Mouse (Mus musculus): ENCODE results near the gene Agap1. TPM values are rescaled to one million over a fixed set of nuclear protein-coding genes. Genes with fewer than 3 reads are reported as not detected.

Agap1 gene
- polyA plus RNA-seq, 1 experiment from 2014 or later: 23.1 TPM

- Histone ChIP-seq H3K9ac (replicated peaks) (no peak overlapping the region), H3K27me3 (no peaks in the 10 kb centered on the region)
- WGBS: 75% methylated on average over 5 of the region's 5 CpGs
These were observed 246.6 kb downstream of the Agap1 start for GRCm38 (mm10) chr1:89701162-89701730.

GRCm38 (mm10) chr1:89703294-89703693 lies 248.7 kb downstream of the Agap1 start:
- WGBS: 8% methylated on average over 13 of the region's 13 CpGs
- H3K36me3 ChIP-seq: peaks cover 9% of the 10 kb centered on the region; the same call in 1 of the 2 replicates
- no peak overlapping the region for H3K9ac ChIP-seq (replicated peaks)
- no peak overlapping the region for H3K4me3 ChIP-seq (replicated peaks)
- H3K9me3 ChIP-seq: no peaks in the 10 kb centered on the region
- H3K4me1 ChIP-seq (replicated peaks): peaks cover 41% of the 10 kb centered on the region
- no peaks in the 10 kb centered on the region for H3K27me3 ChIP-seq
- H3K4me2 ChIP-seq: no peak overlapping the region
- no peak for ATAC-seq (ENCODE audit: insufficient number of reproducible peaks, insufficient read depth, low FRiP score, low TSS enrichment, low read depth)
- H3K27ac ChIP-seq: no peak overlapping the region

More at GRCm38 (mm10) chr1:89701162-89701730, 246.6 kb downstream of the Agap1 start:
- Histone ChIP-seq H3K9me3 (no peaks in the 10 kb centered on the region), H3K27ac (no peak overlapping the region), H3K36me3 (peaks cover 10% of the 10 kb centered on the region; the same call in 1 of the 2 replicates), H3K4me2 (no peak overlapping the region), H3K4me1 (replicated peaks) (peaks cover 32% of the 10 kb centered on the region), H3K4me3 (replicated peaks) (no peak overlapping the region)
- ATAC-seq (ENCODE audit: insufficient number of reproducible peaks, insufficient read depth, low FRiP score, low TSS enrichment, low read depth): no peak

GRCm38 (mm10) chr1:89705670-89706069 lies 251.1 kb downstream of the Agap1 start:
- H3K9ac ChIP-seq (replicated peaks): no peak overlapping the region
- H3K27ac ChIP-seq: no peak overlapping the region
- H3K9me3 ChIP-seq: no peaks in the 10 kb centered on the region
- H3K4me3 ChIP-seq (replicated peaks): no peak overlapping the region
- H3K36me3 ChIP-seq: 0 out of 2 replicates have a peak, but pooled peaks cover 2% of the 10 kb centered on the region
- peaks cover 58% of the 10 kb centered on the region for H3K4me1 ChIP-seq (replicated peaks)
- no peaks in the 10 kb centered on the region for H3K27me3 ChIP-seq
- ATAC-seq (ENCODE audit: insufficient number of reproducible peaks, insufficient read depth, low FRiP score, low TSS enrichment, low read depth): no peak
- H3K4me2 ChIP-seq: no peak overlapping the region
- 89% methylated on average over 6 of the region's 6 CpGs for WGBS

- no peaks in the 10 kb centered on the region for H3K36me3 ChIP-seq
- no peak overlapping the region for H3K4me3 ChIP-seq (replicated peaks)
- H3K4me2 ChIP-seq: no peak overlapping the region
- no peak overlapping the region for H3K27ac ChIP-seq
- no peak for ATAC-seq (ENCODE audit: insufficient number of reproducible peaks, insufficient read depth, low FRiP score, low TSS enrichment, low read depth)
- H3K9me3 ChIP-seq: no peaks in the 10 kb centered on the region
- 93% methylated on average over 2 of the region's 2 CpGs for WGBS
- H3K4me1 ChIP-seq (replicated peaks): peaks cover 61% of the 10 kb centered on the region
- H3K27me3 ChIP-seq: no peaks in the 10 kb centered on the region
- no peak overlapping the region for H3K9ac ChIP-seq (replicated peaks)
These were observed 252.3 kb downstream of the Agap1 start for GRCm38 (mm10) chr1:89706862-89707261.

- 37% methylated on average over 15 of the region's 15 CpGs for WGBS
- H3K9ac ChIP-seq (replicated peaks): no peak overlapping the region
- peaks cover 52% of the 10 kb centered on the region for H3K4me1 ChIP-seq (replicated peaks)
- H3K27ac ChIP-seq: no peak overlapping the region
- H3K4me2 ChIP-seq: no peak overlapping the region
- H3K4me3 ChIP-seq (replicated peaks): no peak overlapping the region
- no peaks in the 10 kb centered on the region; the same call in 1 of the 2 replicates for H3K36me3 ChIP-seq
- H3K27me3 ChIP-seq: no peaks in the 10 kb centered on the region
- ATAC-seq (ENCODE audit: insufficient number of reproducible peaks, insufficient read depth, low FRiP score, low TSS enrichment, low read depth): no peak
- no peaks in the 10 kb centered on the region for H3K9me3 ChIP-seq
These were observed 253.3 kb downstream of the Agap1 start for GRCm38 (mm10) chr1:89707756-89708480.

- WGBS: 83% methylated on average over 5 of the region's 5 CpGs
- Histone ChIP-seq H3K4me1 (replicated peaks) (peaks cover 53% of the 10 kb centered on the region), H3K9me3 (no peaks in the 10 kb centered on the region), H3K9ac (replicated peaks) (no peak overlapping the region), H3K4me2 (no peak overlapping the region), H3K27ac (no peak overlapping the region), H3K36me3 (no peaks in the 10 kb centered on the region; the same call in 1 of the 2 replicates), H3K4me3 (replicated peaks) (no peak overlapping the region), H3K27me3 (peaks cover 7% of the 10 kb centered on the region; the same call in 1 of the 2 replicates)
- ATAC-seq (ENCODE audit: insufficient number of reproducible peaks, insufficient read depth, low FRiP score, low TSS enrichment, low read depth): no peak
These were observed 255.2 kb downstream of the Agap1 start for GRCm38 (mm10) chr1:89709824-89710223.

GRCm38 (mm10) chr1:89713681-89714080 lies 259.1 kb downstream of the Agap1 start:
- H3K9ac ChIP-seq (replicated peaks): no peak overlapping the region
- no peak overlapping the region for H3K4me2 ChIP-seq
- H3K27ac ChIP-seq: no peak overlapping the region
- H3K4me3 ChIP-seq (replicated peaks): no peak overlapping the region
- H3K4me1 ChIP-seq (replicated peaks): peaks cover 59% of the 10 kb centered on the region
- 28% methylated on average over 5 of the region's 5 CpGs for WGBS
- no peaks in the 10 kb centered on the region for H3K9me3 ChIP-seq
- no peak for ATAC-seq (ENCODE audit: insufficient number of reproducible peaks, insufficient read depth, low FRiP score, low TSS enrichment, low read depth)
- no peaks in the 10 kb centered on the region; the same call in 1 of the 2 replicates for H3K36me3 ChIP-seq
- H3K27me3 ChIP-seq: peaks cover 7% of the 10 kb centered on the region; the same call in 1 of the 2 replicates

GRCm38 (mm10) chr1:89714165-89714980 lies 259.8 kb downstream of the Agap1 start:
- no peak for ATAC-seq (ENCODE audit: insufficient number of reproducible peaks, insufficient read depth, low FRiP score, low TSS enrichment, low read depth)
- Histone ChIP-seq H3K27ac (no peak overlapping the region), H3K36me3 (no peaks in the 10 kb centered on the region; the same call in 1 of the 2 replicates), H3K9me3 (no peaks in the 10 kb centered on the region), H3K4me1 (replicated peaks) (peaks cover 59% of the 10 kb centered on the region), H3K27me3 (peaks cover 7% of the 10 kb centered on the region; the same call in 1 of the 2 replicates), H3K9ac (replicated peaks) (no peak overlapping the region), H3K4me3 (replicated peaks) (no peak overlapping the region), H3K4me2 (no peak overlapping the region)
- WGBS: 26% methylated on average over 18 of the region's 18 CpGs

- no peak overlapping the region for H3K4me3 ChIP-seq (replicated peaks)
- no peak for ATAC-seq (ENCODE audit: insufficient number of reproducible peaks, insufficient read depth, low FRiP score, low TSS enrichment, low read depth)
- H3K9me3 ChIP-seq: no peaks in the 10 kb centered on the region
- H3K27ac ChIP-seq: no peak overlapping the region
- WGBS: 91% methylated on average over 2 of the region's 2 CpGs
- no peak overlapping the region for H3K9ac ChIP-seq (replicated peaks)
- no peaks in the 10 kb centered on the region; the same call in 1 of the 2 replicates for H3K36me3 ChIP-seq
- H3K4me2 ChIP-seq: no peak overlapping the region
- H3K27me3 ChIP-seq: peaks cover 7% of the 10 kb centered on the region; the same call in 1 of the 2 replicates
- H3K4me1 ChIP-seq (replicated peaks): peaks cover 47% of the 10 kb centered on the region
These were observed 261.6 kb downstream of the Agap1 start for GRCm38 (mm10) chr1:89716234-89716633.

- no peak overlapping the region for H3K9ac ChIP-seq (replicated peaks)
These were observed 262.5 kb downstream of the Agap1 start for GRCm38 (mm10) chr1:89717100-89717499.

More at GRCm38 (mm10) chr1:89717100-89717499, 262.5 kb downstream of the Agap1 start:
- Histone ChIP-seq H3K9me3 (no peaks in the 10 kb centered on the region), H3K27ac (no peak overlapping the region), H3K27me3 (peaks cover 7% of the 10 kb centered on the region; the same call in 1 of the 2 replicates), H3K4me1 (replicated peaks) (peaks cover 45% of the 10 kb centered on the region), H3K4me2 (no peak overlapping the region), H3K36me3 (no peaks in the 10 kb centered on the region; the same call in 1 of the 2 replicates), H3K4me3 (replicated peaks) (no peak overlapping the region)
- ATAC-seq (ENCODE audit: insufficient number of reproducible peaks, insufficient read depth, low FRiP score, low TSS enrichment, low read depth): no peak
- 83% methylated on average over 4 of the region's 4 CpGs for WGBS
